8 mouse cellular contexts compared by ENCODE assay signal in genomic region chr14:31831370-31831712, GRCm38 (mm10). TPM values are rescaled to one million over a fixed set of nuclear protein-coding genes. Genes with fewer than 3 reads are reported as not detected.
DNase-seq lines count a peak whose midpoint lies in the region; ATAC-seq and TF ChIP-seq lines count a peak whose summit lies in the region.

No protein-coding gene starts in this region.

- no peaks in the 10 kb centered on the region for H3K27me3 ChIP-seq in forebrain, embryonic 13.5 days
- no peaks in the 10 kb centered on the region for H3K27me3 ChIP-seq in intestine, embryonic 16.5 days (replicated peaks; ENCODE audit: control insufficient read depth, insufficient read depth, low read length)
- no peaks in the 10 kb centered on the region for H3K27me3 ChIP-seq in limb, embryonic 10.5 days (ENCODE audit: low read depth, poor library complexity, severe bottlenecking)
- no peaks in the 10 kb centered on the region for H3K27me3 ChIP-seq in midbrain, embryonic 16.5 days (ENCODE audit: control insufficient read depth, insufficient read depth, low read depth, low read length)

- H3K36me3 ChIP-seq in forebrain, embryonic 13.5 days (ENCODE audit: poor library complexity, severe bottlenecking): no peaks in the 10 kb centered on the region
- no peaks in the 10 kb centered on the region for H3K36me3 ChIP-seq in intestine, embryonic 16.5 days (ENCODE audit: control insufficient read depth, insufficient read depth, low read length)
- H3K36me3 ChIP-seq in limb, embryonic 10.5 days: no peaks in the 10 kb centered on the region
- H3K36me3 ChIP-seq in midbrain, embryonic 16.5 days (ENCODE audit: control insufficient read depth, insufficient read depth, low read length): no peaks in the 10 kb centered on the region

- H3K9ac ChIP-seq in forebrain, embryonic 13.5 days: peak overlapping the region; percentile 89
- peak overlapping the region; percentile 77 for H3K9ac ChIP-seq in intestine, embryonic 16.5 days (ENCODE audit: low read depth, low read length)
- peak overlapping the region; percentile 63 for H3K9ac ChIP-seq in midbrain, embryonic 16.5 days (ENCODE audit: low read depth, low read length)

- 5% methylated on average over 7 of the region's 7 CpGs for WGBS in forebrain, embryonic 13.5 days
- 5% methylated on average over 7 of the region's 7 CpGs for WGBS in intestine, embryonic 16.5 days
- WGBS in limb, embryonic 10.5 days: 15% methylated on average over 7 of the region's 7 CpGs
- 3% methylated on average over 7 of the region's 7 CpGs for WGBS in midbrain, embryonic 16.5 days

- TF ChIP-seq POLR2A in bone marrow macrophage, adult 2 months (IDR thresholded peaks at IDR 0.05; ENCODE audit: borderline replicate concordance, low read depth, low read length): no peak

- DNase-seq in adrenal gland, postnatal 10 days: peak; percentile 16
- DNase-seq in adrenal gland, adult (ENCODE audit: inconsistent age in 2 of 2, low spot score in 1 of 2): no peak
- peak; percentile 35 for DNase-seq in limb, embryonic 10.5 days (ENCODE audit: low spot score)
- DNase-seq in natural killer cell, adult 2 months (ENCODE audit: low spot score in 2 of 2): no peak

- peak overlapping the region; percentile 87 for H3K4me2 ChIP-seq in forebrain, embryonic 13.5 days
- H3K4me2 ChIP-seq in intestine, embryonic 16.5 days (ENCODE audit: low read depth, low read length): peak overlapping the region; percentile 87
- peak overlapping the region; percentile 56 for H3K4me2 ChIP-seq in midbrain, embryonic 16.5 days (ENCODE audit: low read length)

- no peak overlapping the region for H3K27ac ChIP-seq in bone marrow macrophage, adult 2 months (ENCODE audit: insufficient read depth, low read depth, low read length)
- peak overlapping the region; percentile 77 for H3K27ac ChIP-seq in forebrain, embryonic 13.5 days
- H3K27ac ChIP-seq in intestine, embryonic 16.5 days (ENCODE audit: low read length): no peak overlapping the region
- peak overlapping the region; percentile 95 for H3K27ac ChIP-seq in limb, embryonic 10.5 days
- H3K27ac ChIP-seq in midbrain, embryonic 16.5 days (ENCODE audit: low read length): peak overlapping the region; percentile 92

- peaks cover 2% of the 10 kb centered on the region; the same call in 1 of the 2 replicates for H3K9me3 ChIP-seq in forebrain, embryonic 13.5 days (replicated peaks)
- no peaks in the 10 kb centered on the region for H3K9me3 ChIP-seq in intestine, embryonic 16.5 days (ENCODE audit: control insufficient read depth, low read length)
- no peaks in the 10 kb centered on the region for H3K9me3 ChIP-seq in limb, embryonic 10.5 days (replicated peaks)
- peaks cover 1% of the 10 kb centered on the region; the same call in 1 of the 2 replicates for H3K9me3 ChIP-seq in midbrain, embryonic 16.5 days (replicated peaks; ENCODE audit: control insufficient read depth, low read length, poor library complexity, severe bottlenecking)

- no peak for ATAC-seq in forebrain, embryonic 13.5 days
- no peak for ATAC-seq in intestine, embryonic 16.5 days
- ATAC-seq in midbrain, embryonic 16.5 days: peak; percentile 62

- H3K4me1 ChIP-seq in bone marrow macrophage, adult 2 months (ENCODE audit: control insufficient read depth, insufficient read depth, low read length): peaks cover 6% of the 10 kb centered on the region; the same call in 1 of the 2 replicates
- H3K4me1 ChIP-seq in forebrain, embryonic 13.5 days: peaks cover 21% of the 10 kb centered on the region
- peaks cover 3% of the 10 kb centered on the region; the same call in 1 of the 2 replicates for H3K4me1 ChIP-seq in intestine, embryonic 16.5 days (ENCODE audit: control insufficient read depth, insufficient read depth, low read length)
- H3K4me1 ChIP-seq in limb, embryonic 10.5 days: peaks cover 15% of the 10 kb centered on the region
- H3K4me1 ChIP-seq in midbrain, embryonic 16.5 days (ENCODE audit: control insufficient read depth, insufficient read depth, low read length): peaks cover 14% of the 10 kb centered on the region

- TF ChIP-seq CTCF in bone marrow macrophage, adult 2 months (IDR thresholded peaks at IDR 0.05; ENCODE audit: low read depth, low read length): no peak

- peak overlapping the region; percentile 97 for H3K4me3 ChIP-seq in bone marrow macrophage, adult 2 months (ENCODE audit: insufficient read depth, low read length)
- H3K4me3 ChIP-seq in forebrain, embryonic 13.5 days: peak overlapping the region; percentile 98
- H3K4me3 ChIP-seq in intestine, embryonic 16.5 days (ENCODE audit: low read length): peak overlapping the region; percentile 89
- peak overlapping the region; percentile 99 for H3K4me3 ChIP-seq in limb, embryonic 10.5 days
- H3K4me3 ChIP-seq in midbrain, embryonic 16.5 days (ENCODE audit: low read depth, low read length): peak overlapping the region; percentile 90

RNA-seq across cellular contexts. Expression of gene Ankrd28, which starts 0.9 kb away (rescaled TPM):
- total RNA-seq in adrenal gland, postnatal 10 days (2021): 10 to 100 TPM; 26.9 to 37.5 TPM
- 25.5 and 26.7 TPM in 2 replicates for polyA plus RNA-seq in bone marrow macrophage, adult 2 months (2012; ENCODE audit: insufficient read depth, insufficient read length, missing spikeins)
- polyA plus RNA-seq in forebrain, embryonic 13.5 days (2015; fragmentation: Nextera tagmentation; extraction: Ambion mirVana): 10.0 and 11.3 TPM in 2 replicates
- 5.1 and 5.4 TPM in 2 replicates for polyA plus RNA-seq in intestine, embryonic 16.5 days (2015; fragmentation: Nextera tagmentation; extraction: Ambion mirVana)
- polyA plus RNA-seq in limb, embryonic 10.5 days (2016; fragmentation: Nextera tagmentation; extraction: Ambion mirVana): 8.5 and 10.1 TPM in 2 replicates
- 9.4 and 10.1 TPM in 2 replicates for polyA plus RNA-seq in midbrain, embryonic 16.5 days (2015; fragmentation: Nextera tagmentation; extraction: Ambion mirVana)

Comparison
In these comparisons a context has a peak if more than half of its experiments do, and no peak if none do; other contexts are left out.
1. DNase-seq: peak in adrenal gland, postnatal 10 days (single experiment) and limb, embryonic 10.5 days (single experiment); none in adrenal gland, adult (0 of 2) and natural killer cell, adult 2 months (0 of 2).
2. H3K27ac ChIP-seq: peak in forebrain, embryonic 13.5 days (single experiment), limb, embryonic 10.5 days (single experiment) and midbrain, embryonic 16.5 days (single experiment); none in bone marrow macrophage, adult 2 months (single experiment) and intestine, embryonic 16.5 days (single experiment).
3. Peak in every context shown above with its lines, with median percentiles within 50 percentile points of each other: H3K4me3 ChIP-seq, H3K4me2 ChIP-seq and H3K9ac ChIP-seq.